Mouse (Mus musculus): ENCODE measurements at regions not wholly inside any gene's neighbourhood (a gene's known extent, or its start where the extent isn't known, plus 50 kb on each side); places are given as distances from the start of the nearest gene placed in this dataset.

DNA sequence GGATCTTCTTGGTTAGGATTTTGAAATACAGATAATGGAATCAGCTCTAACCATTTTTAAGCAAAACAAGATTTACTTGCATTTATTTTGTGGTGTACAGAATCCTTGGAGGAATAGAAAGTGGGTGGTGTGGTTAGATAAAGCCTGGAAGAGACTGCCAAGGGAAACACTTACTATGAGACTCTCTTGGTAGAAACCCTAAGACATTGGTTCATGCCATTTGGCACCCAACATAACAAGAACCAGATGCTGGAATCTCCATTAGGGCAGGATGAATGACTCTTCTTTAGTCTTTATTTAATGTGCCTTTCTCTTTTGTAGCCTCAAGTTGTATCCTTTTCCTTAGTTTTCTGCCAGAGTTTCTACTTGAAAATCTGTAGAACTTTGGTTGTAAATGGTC lies 230.0 kb downstream of the Gm28710 start:
- TF ChIP-seq CTCF (IDR thresholded peaks at IDR 0.05; ENCODE audit: low read depth) (no peak), EP300 (IDR thresholded peaks at IDR 0.05; ENCODE audit: low read depth) (no peak)
